Mouse (Mus musculus): ENCODE measurements at regions not wholly inside any gene's neighbourhood (a gene's known extent, or its start where the extent isn't known, plus 50 kb on each side); places are given as distances from the start of the nearest gene placed in this dataset.
"Not testable (repeated sequence)": the region's sequence is repeated elsewhere in the genome, so short reads cannot be mapped to it uniquely, and the experiment has no call there.

- H3K36me3 ChIP-seq, H3K27ac ChIP-seq: not testable (repeated sequence)
- H3K4me3 ChIP-seq = peak overlapping the region; percentile 29
Measured at GRCm38 (mm10) chr12:22745556-22745955, 1034.5 kb downstream of the Gm10330 start.

DNA sequence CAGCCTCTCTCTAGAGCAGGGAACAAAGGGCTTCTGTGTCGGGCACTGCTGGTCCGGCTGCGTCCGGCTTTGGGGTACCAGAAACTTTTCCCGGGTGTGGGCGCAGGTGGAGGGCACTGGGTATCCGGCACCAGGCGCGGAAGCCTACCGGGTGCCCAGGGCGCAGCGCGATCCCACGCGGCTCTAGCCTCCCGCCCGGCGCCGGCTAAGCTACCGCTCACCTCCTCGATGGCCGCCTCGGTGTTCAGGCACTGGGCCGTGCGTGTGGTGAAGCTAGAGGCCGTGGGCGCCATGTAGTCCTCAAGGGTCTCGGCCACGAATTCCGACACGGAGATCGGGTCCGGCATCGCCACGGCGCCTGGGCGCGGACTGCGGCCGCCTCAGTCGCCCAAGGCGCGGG, 1035.0 kb downstream of the Gm10330 start:
- not testable (repeated sequence) for H3K27me3 ChIP-seq (replicated peaks); H3K4me1 ChIP-seq; H3K27ac ChIP-seq; ATAC-seq (ENCODE audit: low FRiP score, low read depth); H3K9me3 ChIP-seq; H3K9ac ChIP-seq; H3K36me3 ChIP-seq
- Histone ChIP-seq H3K4me2 (replicated peaks) (peak overlapping the region; percentile 44), H3K4me3 (peak overlapping the region; percentile 29)
- 4% methylated on average over 39 of the region's 43 CpGs for WGBS

More at GRCm38 (mm10) chr12:22745556-22745955, 1034.5 kb downstream of the Gm10330 start:
- not testable (repeated sequence) for H3K9me3 ChIP-seq; ATAC-seq (ENCODE audit: low FRiP score, low read depth); H3K27me3 ChIP-seq (replicated peaks); H3K4me1 ChIP-seq; H3K9ac ChIP-seq
- peak overlapping the region; percentile 44 for H3K4me2 ChIP-seq (replicated peaks)
- 3% methylated on average over 39 of the region's 40 CpGs for WGBS

Measured in neural tube, embryonic 12.5 days (tissue).